Mouse (Mus musculus) embryonic facial prominence, embryonic 10.5 days (tissue): ENCODE data around the gene Erp44. TPM values are rescaled to one million over a fixed set of nuclear protein-coding genes. Genes with fewer than 3 reads are reported as not detected.

Experiments used
- DNase-seq: peaks from one replicate; pipeline ENCODE4 v3.0.0-alpha.2; 2017; ENCODE audit warnings: low spot score
- H3K27ac ChIP-seq: fragments of 300-500 bp; sonication (generic); replicated peaks from 2 replicates; pipeline ENCODE4 v1.5.1; 2016; ENCODE audit warnings: mild to moderate bottlenecking
- H3K27me3 ChIP-seq: fragments of 300-500 bp; sonication (generic); replicated peaks from 2 replicates; pipeline ENCODE4 v1.6.1; 2016; ENCODE audit warnings: low read depth, mild to moderate bottlenecking; ENCODE audit not compliant: poor library complexity, severe bottlenecking
- H3K36me3 ChIP-seq: fragments of 300-500 bp; sonication (generic); replicated peaks from 2 replicates; pipeline ENCODE4 v1.6.1; 2016; ENCODE audit warnings: mild to moderate bottlenecking, moderate library complexity
- H3K4me1 ChIP-seq: fragments of 300-500 bp; sonication (generic); 2 replicates; pipeline ENCODE4 v1.6.1; 2016
- H3K4me3 ChIP-seq: fragments of 300-500 bp; sonication (generic); 2 replicates; pipeline ENCODE4 v1.5.1; 2016; ENCODE audit warnings: mild to moderate bottlenecking, moderate library complexity
- H3K9me3 ChIP-seq: fragments of 300-500 bp; sonication (generic); 2 replicates; pipeline ENCODE4 v1.6.1; 2016; ENCODE audit warnings: mild to moderate bottlenecking
- WGBS: fragments of 180-500 bp; shearing (Covaris S2); methylation state at CpG from one replicate; pipeline ENCODE4 v1.1.7; 2016; 5-methylcytosine and 5-hydroxymethylcytosine counted together
- polyA plus RNA-seq: library from polyadenylated mRNA; unstranded; fragments of >200 nt; fragmentation: Nextera tagmentation; extraction: Ambion mirVana; gene quantifications from 2 replicates; pipeline ENCODE4 v1.2.1, GENCODE M21; 2016

Gene Erp44
- polyA plus RNA-seq, 1 experiment from 2014 or later: 57.1 TPM

DNA sequence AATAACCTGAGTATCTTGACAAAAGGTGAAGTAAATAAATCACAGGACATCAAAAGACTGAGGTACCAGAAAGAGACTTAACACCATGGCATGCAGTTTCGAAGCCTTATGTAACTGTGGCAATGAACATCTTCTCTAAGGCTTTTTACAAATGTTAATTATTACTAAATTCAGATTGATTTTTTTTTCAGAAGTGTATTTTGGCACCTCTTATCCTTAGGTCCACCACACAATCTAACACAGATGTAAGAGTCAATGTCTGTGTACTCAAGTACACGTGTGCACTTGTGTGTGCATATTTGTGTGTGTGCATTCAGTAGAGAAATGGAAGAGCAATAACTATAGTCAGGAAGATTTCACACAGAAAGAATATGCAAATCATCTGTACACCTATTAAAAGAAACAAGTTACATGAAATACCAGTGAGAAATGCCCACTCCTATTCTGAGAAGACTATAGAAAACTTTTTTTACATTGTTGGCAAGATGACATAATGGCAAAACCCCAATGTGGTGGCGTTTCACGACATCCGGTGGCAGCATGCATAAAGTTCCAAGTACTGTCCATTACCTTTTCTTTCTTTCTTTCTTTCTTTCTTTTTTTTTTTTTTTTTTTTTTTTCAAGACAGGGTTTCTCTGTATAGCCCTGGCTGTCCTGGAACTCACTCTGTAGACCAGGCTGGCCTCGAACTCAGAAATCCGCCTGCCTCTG, 6.1 kb downstream of the Erp44 start:
- Histone ChIP-seq H3K27ac (no peak overlapping the region), H3K4me3 (no peak overlapping the region), H3K4me1 (peaks cover 4% of the 10 kb centered on the region), H3K36me3 (peaks cover 9% of the 10 kb centered on the region), H3K9me3 (no peaks in the 10 kb centered on the region), H3K27me3 (no peaks in the 10 kb centered on the region)
- 91% methylated on average over 7 of the region's 7 CpGs for WGBS
- no peak for DNase-seq

DNA sequence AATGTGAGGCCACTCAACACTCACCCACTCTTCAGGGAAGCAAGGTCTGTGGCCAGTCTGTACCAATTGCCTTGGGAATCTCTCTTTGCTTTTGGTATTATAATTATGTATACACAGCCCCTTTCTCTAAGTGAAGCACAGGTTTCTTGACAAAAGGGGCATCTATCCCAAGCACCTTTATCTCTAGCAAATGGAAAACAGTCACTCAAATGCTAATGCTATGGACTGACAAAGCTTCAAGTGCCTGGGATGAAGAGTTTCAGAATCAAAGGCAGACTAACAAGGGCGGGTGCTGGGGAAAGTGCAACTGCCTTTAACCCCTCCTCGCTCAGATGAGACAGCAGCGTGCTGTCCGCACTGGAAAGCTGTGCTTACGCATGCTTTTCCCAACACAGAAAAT, 7.5 kb downstream of the Erp44 start:
- no peak overlapping the region for H3K27ac ChIP-seq
- 48% methylated on average over 5 of the region's 5 CpGs for WGBS

DNA sequence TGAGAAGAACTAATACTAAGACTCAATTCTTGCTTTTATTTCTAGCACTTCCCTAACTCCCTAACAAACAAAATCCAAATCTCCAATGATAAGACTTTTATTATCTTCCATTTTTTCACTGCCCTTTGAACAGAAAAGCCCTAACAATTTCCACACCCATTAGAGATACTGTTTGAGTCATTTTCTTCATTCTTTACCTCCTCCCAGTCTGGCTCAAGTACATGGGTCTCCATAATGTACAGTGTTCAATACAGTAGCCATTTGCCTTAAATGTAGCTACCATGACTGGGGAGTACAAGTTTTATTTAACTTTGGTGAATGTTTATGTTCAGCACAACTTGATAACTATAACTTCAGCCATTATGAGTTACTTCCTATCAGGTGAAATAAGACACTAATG, 8.8 kb downstream of the Erp44 start:
- Histone ChIP-seq H3K36me3 (peaks cover 9% of the 10 kb centered on the region), H3K27me3 (no peaks in the 10 kb centered on the region), H3K27ac (no peak overlapping the region), H3K9me3 (no peaks in the 10 kb centered on the region), H3K4me1 (no peaks in the 10 kb centered on the region), H3K4me3 (no peak overlapping the region)
- no peak for DNase-seq

More for the DNA sequence above, 7.5 kb downstream of the Erp44 start:
- H3K4me3 ChIP-seq: no peak overlapping the region
- no peaks in the 10 kb centered on the region for H3K9me3 ChIP-seq
- no peaks in the 10 kb centered on the region for H3K4me1 ChIP-seq
- H3K36me3 ChIP-seq: peaks cover 9% of the 10 kb centered on the region
- H3K27me3 ChIP-seq: no peaks in the 10 kb centered on the region
- no peak for DNase-seq

DNA sequence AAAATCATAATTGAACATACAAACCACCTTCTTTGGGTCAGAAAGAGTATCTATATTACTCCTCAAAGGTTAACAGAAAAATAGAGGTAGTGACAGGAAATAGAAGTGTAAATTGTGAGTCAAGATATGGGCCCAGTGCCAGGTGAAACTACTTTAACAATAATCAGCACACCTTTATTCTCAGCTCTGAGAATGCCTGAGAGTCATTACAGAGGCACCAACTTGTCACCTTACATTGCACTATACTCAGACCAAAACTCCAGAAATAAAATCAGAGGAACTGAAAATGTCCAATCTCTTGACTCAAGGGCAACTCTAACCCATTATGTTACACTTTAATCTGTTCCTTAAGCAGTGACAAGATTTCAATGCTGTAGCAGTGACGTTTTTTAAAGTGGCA, 11.2 kb downstream of the Erp44 start:
- no peaks in the 10 kb centered on the region for H3K36me3 ChIP-seq
- no peak for DNase-seq

DNA sequence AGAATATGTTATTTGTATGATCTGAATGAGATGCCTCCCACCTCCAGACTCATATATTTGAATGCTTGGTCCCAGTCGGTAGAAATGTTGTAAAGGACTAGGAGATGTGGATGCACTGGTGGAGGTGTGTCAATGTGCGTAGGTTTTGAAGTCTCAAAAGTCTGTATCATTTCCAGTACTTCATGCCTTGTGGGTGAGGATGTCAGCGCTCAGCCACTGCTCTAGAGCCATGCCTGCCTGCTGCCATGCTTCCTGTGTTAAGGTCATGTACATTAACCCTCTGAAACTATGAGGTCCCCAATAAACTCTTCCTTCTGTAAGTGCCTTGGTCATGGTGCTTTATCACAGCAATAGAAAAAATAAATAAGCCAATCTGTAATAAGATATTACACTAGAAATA, 11.7 kb downstream of the Erp44 start:
- WGBS: 89% methylated on average over 3 of the region's 3 CpGs

More for the DNA sequence above, 11.2 kb downstream of the Erp44 start:
- Histone ChIP-seq H3K4me3 (no peak overlapping the region), H3K4me1 (no peaks in the 10 kb centered on the region), H3K27ac (no peak overlapping the region), H3K9me3 (no peaks in the 10 kb centered on the region), H3K27me3 (no peaks in the 10 kb centered on the region)
- WGBS: 91% methylated on average over 1 of the region's 1 CpGs

DNA sequence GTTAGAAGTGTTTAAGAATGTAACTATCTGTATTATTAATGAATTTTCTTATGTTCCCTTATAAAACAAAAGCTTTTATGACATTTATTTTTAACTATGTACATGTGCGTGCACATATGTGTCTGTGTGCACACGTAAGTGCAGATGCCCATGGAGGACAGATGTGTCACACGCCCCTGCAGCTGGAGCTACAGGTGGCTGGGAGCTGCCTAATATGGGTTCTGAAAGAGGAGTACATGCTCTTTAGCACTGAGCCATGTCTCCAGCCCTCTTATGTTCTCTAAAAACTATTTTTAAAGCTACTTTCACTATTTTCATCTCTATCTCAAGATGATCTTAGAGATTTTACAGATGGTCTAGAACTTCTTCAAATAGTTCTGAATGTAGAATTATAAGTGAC, 21.3 kb downstream of the Erp44 start:
- Histone ChIP-seq H3K4me1 (no peaks in the 10 kb centered on the region), H3K9me3 (no peaks in the 10 kb centered on the region)
- WGBS: 90% methylated on average over 3 of the region's 3 CpGs

More for the DNA sequence above, 11.7 kb downstream of the Erp44 start:
- Histone ChIP-seq H3K27ac (no peak overlapping the region), H3K36me3 (no peaks in the 10 kb centered on the region), H3K4me3 (no peak overlapping the region), H3K9me3 (no peaks in the 10 kb centered on the region), H3K27me3 (no peaks in the 10 kb centered on the region), H3K4me1 (no peaks in the 10 kb centered on the region)
- DNase-seq: no peak

DNA sequence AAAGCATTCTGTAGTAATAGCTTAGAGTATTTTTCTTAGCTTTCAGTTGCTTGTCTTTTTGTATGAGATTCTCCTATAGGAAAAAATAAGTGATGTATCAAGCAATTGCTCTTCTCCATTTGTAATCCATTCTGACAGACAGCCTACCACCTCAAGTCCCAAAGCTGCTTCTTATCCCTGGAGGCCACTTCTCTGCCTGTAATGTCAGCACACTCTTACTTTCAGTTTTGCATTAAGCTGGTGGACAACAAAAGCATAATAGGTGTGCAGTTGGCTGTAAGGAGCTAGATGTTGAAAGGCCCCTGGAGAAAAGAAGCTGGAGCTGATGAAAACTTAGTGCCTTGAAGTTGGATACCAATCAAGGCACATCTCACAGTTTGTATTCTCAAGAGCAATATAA, 26.1 kb downstream of the Erp44 start:
- no peaks in the 10 kb centered on the region for H3K36me3 ChIP-seq
- no peak overlapping the region for H3K27ac ChIP-seq
- no peaks in the 10 kb centered on the region for H3K9me3 ChIP-seq
- no peak overlapping the region for H3K4me3 ChIP-seq
- no peaks in the 10 kb centered on the region for H3K4me1 ChIP-seq
- no peaks in the 10 kb centered on the region for H3K27me3 ChIP-seq
- DNase-seq: no peak

More for the DNA sequence above, 21.3 kb downstream of the Erp44 start:
- no peak for DNase-seq
- no peaks in the 10 kb centered on the region for H3K27me3 ChIP-seq
- no peak overlapping the region for H3K4me3 ChIP-seq
- H3K36me3 ChIP-seq: no peaks in the 10 kb centered on the region
- H3K27ac ChIP-seq: no peak overlapping the region

DNA sequence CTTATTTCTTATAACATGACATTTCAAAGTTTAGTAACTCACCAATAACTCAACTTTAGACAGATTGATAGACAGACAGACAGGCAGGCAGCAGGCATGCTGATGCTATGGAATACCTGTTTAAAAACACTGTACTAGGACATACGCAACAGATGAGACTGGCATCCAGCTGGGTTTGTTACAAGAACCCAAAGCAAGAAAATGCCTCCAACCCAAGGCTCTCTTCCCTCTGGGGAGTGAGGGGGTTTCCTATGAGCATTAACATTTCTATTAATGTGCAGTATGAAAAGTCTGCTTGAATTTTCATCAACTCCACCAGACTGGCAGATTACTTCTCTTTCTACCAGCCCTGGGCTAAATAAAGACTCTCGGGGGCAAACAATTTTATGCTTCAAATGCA, 35.1 kb downstream of the Erp44 start:
- H3K27me3 ChIP-seq: no peaks in the 10 kb centered on the region

DNA sequence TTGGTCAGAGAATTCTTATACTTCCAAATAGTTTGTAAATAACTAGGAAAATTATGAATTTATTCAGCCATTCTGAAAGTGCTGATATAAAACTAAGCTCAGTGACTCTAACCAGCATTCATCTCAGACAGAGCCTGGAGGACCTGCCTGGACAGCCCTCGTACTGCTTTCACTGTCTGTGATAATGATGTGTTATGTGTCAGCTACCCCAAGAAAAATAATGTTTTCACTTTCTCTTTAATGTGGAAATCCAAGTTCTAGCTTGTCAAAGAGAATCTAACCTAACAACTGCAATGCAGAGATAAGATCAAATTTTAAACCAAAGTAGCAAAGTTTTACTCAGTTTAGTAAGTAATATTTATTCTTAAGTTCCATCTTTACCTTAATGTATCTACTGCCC, 35.6 kb downstream of the Erp44 start:
- no peak for DNase-seq
- no peak overlapping the region for H3K4me3 ChIP-seq
- no peaks in the 10 kb centered on the region for H3K9me3 ChIP-seq
- H3K27ac ChIP-seq: no peak overlapping the region
- no peaks in the 10 kb centered on the region for H3K27me3 ChIP-seq
- no peaks in the 10 kb centered on the region for H3K36me3 ChIP-seq
- no peaks in the 10 kb centered on the region for H3K4me1 ChIP-seq
- WGBS: 84% methylated on average over 1 of the region's 1 CpGs

More for the DNA sequence above, 35.1 kb downstream of the Erp44 start:
- 89% methylated on average over 2 of the region's 2 CpGs for WGBS
- Histone ChIP-seq H3K36me3 (no peaks in the 10 kb centered on the region), H3K4me3 (no peak overlapping the region), H3K4me1 (no peaks in the 10 kb centered on the region), H3K9me3 (no peaks in the 10 kb centered on the region), H3K27ac (no peak overlapping the region)
- DNase-seq: no peak

DNA sequence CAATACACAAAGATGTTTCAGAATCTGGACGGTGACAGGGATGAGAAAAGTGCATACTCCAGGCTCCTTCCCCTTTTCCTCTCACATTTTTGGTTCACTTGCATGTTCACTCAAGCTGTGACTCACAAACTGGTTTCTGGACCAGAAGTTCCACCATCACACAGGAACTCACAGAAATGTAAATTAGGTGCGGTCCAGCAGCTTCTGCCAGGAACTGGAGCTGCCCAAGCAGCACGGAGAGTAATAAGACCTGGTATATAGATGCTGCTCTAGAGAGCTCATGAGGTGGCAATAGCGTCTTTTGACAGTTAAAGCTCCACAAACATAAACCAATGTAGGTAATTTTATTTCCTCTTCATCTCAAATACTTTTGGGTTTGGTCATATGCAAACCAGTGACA, 36.9 kb downstream of the Erp44 start:
- Histone ChIP-seq H3K27ac (no peak overlapping the region), H3K4me3 (no peak overlapping the region), H3K4me1 (no peaks in the 10 kb centered on the region), H3K36me3 (no peaks in the 10 kb centered on the region; the same call in 1 of the 2 replicates), H3K27me3 (no peaks in the 10 kb centered on the region), H3K9me3 (no peaks in the 10 kb centered on the region)
- no peak for DNase-seq
- WGBS: 88% methylated on average over 4 of the region's 4 CpGs

DNA sequence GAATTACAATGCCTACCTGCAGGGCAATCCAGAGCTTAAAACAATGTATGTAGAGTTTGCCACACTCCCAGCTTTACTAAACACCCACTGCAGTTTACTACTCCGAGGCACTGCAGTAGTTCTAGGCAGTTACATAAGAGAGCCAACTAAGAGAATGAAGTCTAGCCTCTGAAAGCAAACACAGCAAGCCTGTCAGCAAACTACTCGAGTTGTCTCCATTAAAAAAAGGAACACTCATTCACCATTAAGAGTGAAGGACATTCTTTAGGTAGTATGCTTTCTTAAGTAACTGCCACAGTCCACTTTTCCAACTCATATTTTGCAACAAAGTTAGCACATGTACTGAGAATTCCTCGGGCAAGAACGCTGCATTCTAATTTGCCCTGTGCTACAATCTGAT, 40.3 kb downstream of the Erp44 start:
- H3K4me3 ChIP-seq: no peak overlapping the region
- H3K27ac ChIP-seq: no peak overlapping the region
- 94% methylated on average over 4 of the region's 4 CpGs for WGBS
- H3K27me3 ChIP-seq: no peaks in the 10 kb centered on the region
- H3K4me1 ChIP-seq: no peaks in the 10 kb centered on the region
- H3K36me3 ChIP-seq: peaks cover 13% of the 10 kb centered on the region
- no peak for DNase-seq
- H3K9me3 ChIP-seq: no peaks in the 10 kb centered on the region

DNA sequence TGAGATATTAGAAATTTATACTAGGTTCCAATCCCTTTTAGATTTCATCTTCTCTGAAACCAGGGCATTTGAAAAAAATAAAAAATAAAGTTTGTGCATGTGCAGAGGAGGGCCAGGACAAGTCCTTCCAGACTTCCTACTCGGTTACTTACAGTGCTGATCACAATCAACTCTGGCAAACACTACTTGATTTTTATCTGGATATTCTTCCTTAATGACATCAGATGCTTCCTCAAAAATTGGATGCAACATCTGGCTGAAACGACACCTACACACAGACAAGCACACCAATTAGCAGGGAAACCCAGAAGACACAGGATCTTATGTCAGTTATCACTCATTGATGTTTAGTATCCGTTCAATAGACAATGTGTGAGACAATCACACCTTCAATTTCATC, 42.6 kb downstream of the Erp44 start:
- Histone ChIP-seq H3K27ac (no peak overlapping the region), H3K4me1 (no peaks in the 10 kb centered on the region), H3K27me3 (no peaks in the 10 kb centered on the region), H3K4me3 (no peak overlapping the region), H3K9me3 (no peaks in the 10 kb centered on the region), H3K36me3 (peaks cover 13% of the 10 kb centered on the region)
- WGBS: 90% methylated on average over 3 of the region's 3 CpGs
- no peak for DNase-seq

DNA sequence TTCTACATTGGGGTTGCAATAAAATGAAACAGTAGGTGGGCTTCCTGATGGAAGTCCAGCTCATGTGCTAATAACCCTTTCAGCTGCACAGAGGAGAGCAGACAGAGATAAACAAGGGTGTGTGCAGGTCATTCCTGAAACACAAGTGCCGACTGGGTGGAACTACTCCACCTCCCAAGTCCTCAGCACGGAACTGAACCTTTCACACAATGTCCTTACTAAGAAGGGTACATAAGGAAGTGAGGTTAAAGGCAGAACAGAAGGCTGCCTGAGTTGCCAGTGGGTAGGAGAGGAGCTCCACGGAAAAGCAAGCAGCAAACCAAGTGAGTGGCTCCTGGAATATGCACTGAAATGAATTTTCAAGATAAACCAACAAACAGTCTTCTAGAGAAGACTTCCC, 52.6 kb downstream of the Erp44 start:
- no peaks in the 10 kb centered on the region for H3K9me3 ChIP-seq
- no peaks in the 10 kb centered on the region for H3K27me3 ChIP-seq
- 73% methylated on average over 3 of the region's 3 CpGs for WGBS
- no peaks in the 10 kb centered on the region for H3K4me1 ChIP-seq
- H3K27ac ChIP-seq: no peak overlapping the region
- H3K4me3 ChIP-seq: no peak overlapping the region
- DNase-seq: no peak
- H3K36me3 ChIP-seq: no peaks in the 10 kb centered on the region
